Mouse (Mus musculus): ENCODE results near the gene Cwf19l2. TPM values are rescaled to one million over a fixed set of nuclear protein-coding genes. Genes with fewer than 3 reads are reported as not detected.
"Not testable (repeated sequence)": the region's sequence is repeated elsewhere in the genome, so short reads cannot be mapped to it uniquely, and the experiment has no call there.

Gene Cwf19l2
- polyA plus RNA-seq (2016; fragmentation: Nextera tagmentation; extraction: Ambion mirVana), result 20.7 and 21.1 TPM in 2 replicates

- Histone ChIP-seq H3K9ac (replicated peaks) (peak within 1 kb of the TSS; percentile 70), H3K36me3 (no peaks in the 10 kb centered on the region; the same call in 1 of the 2 replicates), H3K4me1 (replicated peaks) (0 out of 2 replicates have a peak, but pooled peaks cover 4% of the 10 kb centered on the region), H3K4me3 (replicated peaks) (peak within 1 kb of the TSS; percentile 65), H3K27ac (peak within 1 kb of the TSS; percentile 82), H3K4me2 (peak within 1 kb of the TSS; percentile 61), H3K27me3 (no peaks in the 10 kb centered on the region), H3K9me3 (no peaks in the 10 kb centered on the region)
- peak; percentile 83 for ATAC-seq (ENCODE audit: insufficient number of reproducible peaks, insufficient read depth, low FRiP score, low TSS enrichment, low read depth)
- WGBS, result under 1% methylated on average over 28 of the region's 28 CpGs
Observed at GRCm38 (mm10) chr9:3403251-3404208, at the start of gene Cwf19l2. Gene Cwf19l2, plus strand, starts transcription at chr9:3403592.

- ATAC-seq (ENCODE audit: insufficient number of reproducible peaks, insufficient read depth, low FRiP score, low TSS enrichment, low read depth); H3K27ac ChIP-seq; H3K9ac ChIP-seq (replicated peaks); H3K27me3 ChIP-seq; H3K4me1 ChIP-seq (replicated peaks); H3K4me3 ChIP-seq (replicated peaks); H3K4me2 ChIP-seq; H3K9me3 ChIP-seq: not testable (repeated sequence)
- WGBS, result 48% methylated on average over 1 of the region's 1 CpGs
- peaks cover 36% of the 10 kb centered on the region for H3K36me3 ChIP-seq
Observed at GRCm38 (mm10) chr9:3376323-3376722, 27.1 kb upstream of the Cwf19l2 start.

GRCm38 (mm10) chr9:3404372-3404771 is 980 bp downstream of the Cwf19l2 start:
- H3K4me3 ChIP-seq (replicated peaks), result peak overlapping the region; percentile 65
- no peaks in the 10 kb centered on the region for H3K9me3 ChIP-seq
- no peaks in the 10 kb centered on the region for H3K27me3 ChIP-seq
- ATAC-seq (ENCODE audit: insufficient number of reproducible peaks, insufficient read depth, low FRiP score, low TSS enrichment, low read depth), result no peak
- no peaks in the 10 kb centered on the region; the same call in 1 of the 2 replicates for H3K36me3 ChIP-seq
- WGBS, result 2% methylated on average over 13 of the region's 13 CpGs
- H3K27ac ChIP-seq, result peak overlapping the region; percentile 68
- H3K4me2 ChIP-seq, result peak overlapping the region; percentile 61
- H3K4me1 ChIP-seq (replicated peaks), result 0 out of 2 replicates have a peak, but pooled peaks cover 4% of the 10 kb centered on the region
- peak overlapping the region; percentile 70 for H3K9ac ChIP-seq (replicated peaks)

GRCm38 (mm10) chr9:3439555-3440300 is 36.3 kb downstream of the Cwf19l2 start:
- not testable (repeated sequence) for H3K9me3 ChIP-seq; H3K4me3 ChIP-seq (replicated peaks); H3K4me1 ChIP-seq (replicated peaks); H3K27ac ChIP-seq; H3K27me3 ChIP-seq; H3K9ac ChIP-seq (replicated peaks); H3K36me3 ChIP-seq; H3K4me2 ChIP-seq; ATAC-seq (ENCODE audit: insufficient number of reproducible peaks, insufficient read depth, low FRiP score, low TSS enrichment, low read depth)
- WGBS, result 92% methylated on average over 6 of the region's 6 CpGs

DNA sequence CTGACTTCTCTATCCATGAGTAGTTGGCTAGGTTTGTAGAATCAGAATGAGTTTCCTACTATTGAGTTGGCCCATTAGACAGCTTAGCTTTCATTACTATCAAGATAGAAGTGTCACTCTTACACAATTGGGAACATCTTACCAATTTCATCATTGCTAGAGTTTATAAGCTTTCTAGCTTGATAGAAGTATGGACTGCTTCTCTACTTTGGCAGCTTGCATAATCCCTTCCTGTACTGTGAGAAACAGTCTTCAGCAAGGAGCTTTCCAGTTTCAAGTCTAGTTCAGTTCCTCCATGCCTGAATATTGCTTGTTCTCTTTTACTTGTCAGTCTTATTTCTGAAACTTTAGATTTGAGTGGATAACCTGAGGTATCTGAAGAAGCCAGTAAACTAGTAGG is 68.5 kb downstream of the Cwf19l2 start:
- Histone ChIP-seq H3K27ac (no peak overlapping the region), H3K36me3 (peaks cover 20% of the 10 kb centered on the region), H3K9ac (replicated peaks) (no peak overlapping the region), H3K9me3 (no peaks in the 10 kb centered on the region), H3K4me3 (replicated peaks) (no peak overlapping the region), H3K4me2 (no peak overlapping the region), H3K27me3 (no peaks in the 10 kb centered on the region), H3K4me1 (replicated peaks) (no peaks in the 10 kb centered on the region)
- ATAC-seq (ENCODE audit: insufficient number of reproducible peaks, insufficient read depth, low FRiP score, low TSS enrichment, low read depth), result no peak

GRCm38 (mm10) chr9:3518645-3519044 is 115.3 kb downstream of the Cwf19l2 start:
- no peak overlapping the region for H3K9ac ChIP-seq (replicated peaks)
- H3K4me3 ChIP-seq (replicated peaks), result no peak overlapping the region
- no peaks in the 10 kb centered on the region for H3K27me3 ChIP-seq
- WGBS, result 89% methylated on average over 1 of the region's 1 CpGs
- ATAC-seq (ENCODE audit: insufficient number of reproducible peaks, insufficient read depth, low FRiP score, low TSS enrichment, low read depth), result no peak
- no peaks in the 10 kb centered on the region for H3K4me1 ChIP-seq (replicated peaks)
- no peak overlapping the region for H3K4me2 ChIP-seq
- no peak overlapping the region for H3K27ac ChIP-seq
- no peaks in the 10 kb centered on the region for H3K9me3 ChIP-seq
- H3K36me3 ChIP-seq, result no peaks in the 10 kb centered on the region

DNA sequence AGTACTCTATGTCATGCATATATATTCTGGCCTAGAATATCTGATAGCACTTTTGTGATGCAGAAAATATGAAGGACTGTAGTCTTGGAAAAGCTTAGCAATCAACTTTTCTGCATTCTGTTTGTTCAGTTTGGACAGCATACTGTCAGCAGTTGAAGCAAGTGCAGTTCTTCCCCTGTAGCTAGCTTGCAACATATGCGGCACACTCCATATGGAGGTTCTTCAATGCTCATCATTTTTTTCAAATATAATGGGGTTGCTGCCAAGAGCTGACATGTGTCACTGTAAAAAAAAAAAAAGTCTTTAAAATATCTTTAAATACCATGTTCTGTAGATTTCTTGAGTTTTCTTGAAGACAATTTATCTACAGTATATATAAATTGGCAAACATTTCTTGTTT is 115.8 kb downstream of the Cwf19l2 start:
- Histone ChIP-seq H3K27ac (no peak overlapping the region), H3K4me1 (replicated peaks) (no peaks in the 10 kb centered on the region), H3K4me2 (no peak overlapping the region), H3K9me3 (no peaks in the 10 kb centered on the region), H3K9ac (replicated peaks) (no peak overlapping the region), H3K36me3 (no peaks in the 10 kb centered on the region), H3K27me3 (no peaks in the 10 kb centered on the region), H3K4me3 (replicated peaks) (no peak overlapping the region)
- no peak for ATAC-seq (ENCODE audit: insufficient number of reproducible peaks, insufficient read depth, low FRiP score, low TSS enrichment, low read depth)
- 97% methylated on average over 1 of the region's 1 CpGs for WGBS

GRCm38 (mm10) chr9:3521031-3521430 is 117.6 kb downstream of the Cwf19l2 start:
- Histone ChIP-seq H3K4me2 (no peak overlapping the region), H3K4me1 (replicated peaks) (no peaks in the 10 kb centered on the region), H3K27ac (no peak overlapping the region), H3K9me3 (no peaks in the 10 kb centered on the region), H3K9ac (replicated peaks) (no peak overlapping the region), H3K36me3 (no peaks in the 10 kb centered on the region), H3K4me3 (replicated peaks) (no peak overlapping the region), H3K27me3 (no peaks in the 10 kb centered on the region)
- WGBS, result 69% methylated on average over 2 of the region's 2 CpGs
- no peak for ATAC-seq (ENCODE audit: insufficient number of reproducible peaks, insufficient read depth, low FRiP score, low TSS enrichment, low read depth)

Other genes starting within 250 kb of the Cwf19l2 start
- 39.3 and 43.7 TPM in 2 replicates for gene Alkbh8, start 68.5 kb upstream of the Cwf19l2 start, polyA plus RNA-seq (2016; fragmentation: Nextera tagmentation; extraction: Ambion mirVana)
- 2.4 TPM in 2 replicates for gene Gucy1a2, start 129.2 kb downstream of the Cwf19l2 start, polyA plus RNA-seq (2016; fragmentation: Nextera tagmentation; extraction: Ambion mirVana)

Measured in limb, embryonic 12.5 days (tissue).